Mouse (Mus musculus) small intestine, adult 2 months (tissue): ENCODE data around the gene Mt3. TPM values are rescaled to one million over a fixed set of nuclear protein-coding genes. Genes with fewer than 3 reads are reported as not detected.

Experiments used
- H3K27ac ChIP-seq: fragments of 200-500 bp; 2 replicates; pipeline ENCODE4 v1.5.1; 2012; ENCODE audit warnings: low read depth, low read length, control low read depth, inconsistent platforms; ENCODE audit not compliant: insufficient read depth
- H3K27me3 ChIP-seq: fragments of 200-500 bp; 2 replicates; pipeline ENCODE4 v1.6.1; 2012; ENCODE audit warnings: mild to moderate bottlenecking, moderate library complexity, low read length, inconsistent platforms; ENCODE audit not compliant: control insufficient read depth, insufficient read depth
- H3K36me3 ChIP-seq: fragments of 200-500 bp; 2 replicates; pipeline ENCODE4 v1.6.1; 2012; ENCODE audit warnings: mild to moderate bottlenecking, low read length, control low read depth, inconsistent platforms; ENCODE audit not compliant: control insufficient read depth, insufficient read depth
- H3K4me1 ChIP-seq: fragments of 200-500 bp; 2 replicates; pipeline ENCODE4 v1.6.1; 2012; ENCODE audit warnings: low read length, inconsistent platforms, mixed read lengths; ENCODE audit not compliant: control insufficient read depth, insufficient read depth, insufficient read length
- H3K4me3 ChIP-seq: fragments of 200-500 bp; 2 replicates; pipeline ENCODE4 v1.5.1; 2012; ENCODE audit warnings: low read depth, mild to moderate bottlenecking, control low read depth, inconsistent platforms, low read length, moderate library complexity
- CTCF ChIP-seq: fragments of 200-500 bp; IDR thresholded peaks from 2 replicates; pipeline ENCODE4 v1.5.1; 2012; ENCODE audit warnings: low read depth, mild to moderate bottlenecking, control low read depth, inconsistent platforms, low read length, moderate library complexity, mixed read lengths; ENCODE audit not compliant: insufficient replicate concordance, insufficient read length; ENCODE audit errors: extremely low read depth
- POLR2A ChIP-seq: fragments of 200-500 bp; IDR thresholded peaks from 2 replicates; pipeline ENCODE4 v1.6.1; 2012; ENCODE audit warnings: low read depth, mild to moderate bottlenecking, control low read depth, inconsistent platforms, low read length, moderate library complexity
- WGBS: fragments of 180-500 bp; shearing (Covaris S2); methylation state at CpG from one replicate; pipeline ENCODE4 v1.1.7; 2018; 5-methylcytosine and 5-hydroxymethylcytosine counted together
- polyA plus RNA-seq: library from polyadenylated mRNA; depleted of rRNA; stranded (reverse); fragments of >200 nt; gene quantifications from 2 replicates; pipeline ENCODE4 v1.2.3, GENCODE M21; 2012

Mt3 gene
- polyA plus RNA-seq, 1 experiment: 2.8 TPM

GRCm38 (mm10) chr8:94113972-94114371, 38.4 kb upstream of the Mt3 start:
- 61% methylated on average over 2 of the region's 2 CpGs for WGBS
- H3K36me3 ChIP-seq: no peaks in the 10 kb centered on the region

DNA sequence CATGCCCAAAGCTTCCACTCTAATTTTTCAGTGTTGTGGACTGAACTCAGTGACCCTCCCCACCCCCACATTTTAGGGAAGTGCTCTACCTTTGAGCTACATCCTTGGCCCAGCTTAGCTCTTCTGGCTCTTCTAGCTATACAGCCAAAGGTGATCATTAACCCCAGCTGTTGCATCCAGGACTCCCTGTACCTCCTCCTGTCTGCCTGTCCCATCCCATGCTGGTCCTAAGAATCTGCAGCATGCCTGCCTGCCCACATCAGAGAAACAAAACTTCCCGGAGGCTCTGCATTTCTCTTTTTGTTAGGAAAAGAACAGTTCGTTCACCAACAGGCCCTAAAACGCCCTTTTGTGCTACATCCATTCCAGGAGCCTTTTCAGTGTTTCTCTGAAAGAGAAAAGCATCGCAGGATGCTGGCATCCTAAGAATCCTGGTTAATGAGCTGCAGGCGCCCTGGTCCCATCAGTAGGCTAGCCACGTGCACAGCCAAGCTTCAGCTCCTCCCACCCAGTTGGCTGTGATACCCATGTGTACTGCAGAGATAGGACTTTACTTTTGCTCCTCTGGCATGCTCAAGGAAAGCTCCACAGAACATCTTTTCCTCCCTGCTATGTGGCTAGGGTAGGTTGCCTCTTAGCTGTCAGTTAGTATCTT, 33.5 kb upstream of the Mt3 start:
- Histone ChIP-seq H3K4me3 (no peak overlapping the region), H3K36me3 (no peaks in the 10 kb centered on the region), H3K27me3 (no peaks in the 10 kb centered on the region), H3K4me1 (no peaks in the 10 kb centered on the region), H3K27ac (no peak overlapping the region)
- TF ChIP-seq CTCF: no peak
- no peak for TF ChIP-seq POLR2A
- 16% methylated on average over 6 of the region's 6 CpGs for WGBS

More at GRCm38 (mm10) chr8:94113972-94114371, 38.4 kb upstream of the Mt3 start:
- Histone ChIP-seq H3K27ac (no peak overlapping the region), H3K4me3 (no peak overlapping the region), H3K4me1 (no peaks in the 10 kb centered on the region), H3K27me3 (no peaks in the 10 kb centered on the region)
- TF ChIP-seq POLR2A: no peak
- TF ChIP-seq CTCF: no peak

DNA sequence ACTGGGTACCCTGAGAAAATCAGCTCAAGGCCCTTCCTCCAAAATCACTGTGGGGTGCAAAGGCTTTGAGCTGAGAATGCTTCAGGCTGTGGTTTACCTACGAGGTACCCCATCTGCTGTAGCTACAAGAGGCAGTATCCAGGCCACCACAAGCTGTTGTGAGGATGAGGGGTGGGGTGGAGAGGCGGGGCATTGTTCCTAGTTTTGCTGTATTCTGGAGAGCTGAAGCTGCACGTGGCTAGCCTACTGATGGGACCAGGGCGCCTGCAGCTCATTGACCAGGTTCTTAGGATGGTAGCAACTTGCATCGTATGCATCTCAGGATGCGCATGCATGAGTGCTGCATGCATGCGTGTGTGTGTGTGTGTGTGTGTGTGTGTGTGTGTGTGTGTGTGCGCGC, 30.8 kb upstream of the Mt3 start:
- 79% methylated on average over 9 of the region's 9 CpGs for WGBS
- no peak for TF ChIP-seq POLR2A
- no peak for TF ChIP-seq CTCF
- Histone ChIP-seq H3K36me3 (no peaks in the 10 kb centered on the region), H3K4me3 (no peak overlapping the region), H3K27ac (no peak overlapping the region), H3K4me1 (no peaks in the 10 kb centered on the region), H3K27me3 (no peaks in the 10 kb centered on the region)

DNA sequence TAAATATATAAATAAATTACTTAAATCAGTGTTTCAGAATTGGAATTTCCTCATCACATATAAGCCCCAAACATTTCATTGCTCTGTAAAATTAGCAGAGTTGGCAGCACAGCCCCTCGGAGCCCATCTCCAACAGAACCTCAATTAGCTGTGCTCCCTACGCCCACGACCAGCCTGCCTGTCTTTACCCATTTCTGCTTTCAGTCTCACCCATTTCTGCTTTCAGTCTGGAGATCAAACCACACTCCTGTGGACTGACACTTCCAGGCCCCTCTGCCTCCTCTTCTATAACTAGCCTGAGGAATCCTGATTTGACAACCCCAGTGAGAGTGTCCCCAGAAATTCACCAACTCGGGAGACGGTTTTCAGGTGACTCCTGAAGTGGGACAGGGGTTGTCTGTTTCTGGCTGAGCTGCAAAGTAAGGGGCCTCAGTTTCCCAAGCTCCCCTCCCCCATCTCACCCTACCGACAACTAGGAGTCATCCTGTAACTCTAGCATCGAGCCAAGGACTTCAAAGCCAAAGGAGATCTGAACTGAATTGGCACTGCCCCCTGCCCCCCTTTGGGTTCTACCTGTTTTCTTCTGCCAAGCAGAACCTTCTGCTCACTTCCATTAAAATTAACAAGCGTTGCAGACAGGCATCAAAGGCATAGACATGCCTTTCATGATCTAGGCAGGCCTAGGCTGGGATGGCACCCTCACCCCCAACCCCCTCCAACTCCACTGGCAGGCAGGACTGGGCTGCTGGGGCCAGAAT, 29.5 kb upstream of the Mt3 start:
- no peaks in the 10 kb centered on the region for H3K36me3 ChIP-seq
- no peak overlapping the region for H3K4me3 ChIP-seq
- 52% methylated on average over 8 of the region's 8 CpGs for WGBS
- no peaks in the 10 kb centered on the region for H3K4me1 ChIP-seq
- TF ChIP-seq POLR2A: no peak
- no peak for TF ChIP-seq CTCF
- H3K27me3 ChIP-seq: no peaks in the 10 kb centered on the region
- no peak overlapping the region for H3K27ac ChIP-seq

DNA sequence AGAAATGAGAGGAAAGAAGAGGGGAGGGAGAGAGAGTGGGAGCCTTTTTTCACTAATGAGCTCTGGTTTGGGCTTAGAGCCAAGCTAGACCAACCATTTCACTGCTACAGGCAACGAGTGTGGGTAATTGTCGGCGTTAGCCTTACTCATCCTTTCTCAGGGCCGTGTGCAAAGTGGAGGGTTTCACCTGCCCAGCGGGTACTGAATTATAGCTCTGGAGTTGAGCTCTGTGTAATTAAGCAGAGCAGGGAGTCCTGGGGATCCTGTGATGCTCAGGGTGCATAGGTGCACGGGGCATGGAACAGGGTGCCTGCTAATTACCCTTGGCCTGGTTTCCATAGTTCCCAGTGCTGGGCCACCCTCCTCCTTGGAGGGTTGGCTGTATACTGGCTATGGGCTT, 24.7 kb upstream of the Mt3 start:
- 70% methylated on average over 6 of the region's 6 CpGs for WGBS
- TF ChIP-seq CTCF (no peak), POLR2A (no peak)

DNA sequence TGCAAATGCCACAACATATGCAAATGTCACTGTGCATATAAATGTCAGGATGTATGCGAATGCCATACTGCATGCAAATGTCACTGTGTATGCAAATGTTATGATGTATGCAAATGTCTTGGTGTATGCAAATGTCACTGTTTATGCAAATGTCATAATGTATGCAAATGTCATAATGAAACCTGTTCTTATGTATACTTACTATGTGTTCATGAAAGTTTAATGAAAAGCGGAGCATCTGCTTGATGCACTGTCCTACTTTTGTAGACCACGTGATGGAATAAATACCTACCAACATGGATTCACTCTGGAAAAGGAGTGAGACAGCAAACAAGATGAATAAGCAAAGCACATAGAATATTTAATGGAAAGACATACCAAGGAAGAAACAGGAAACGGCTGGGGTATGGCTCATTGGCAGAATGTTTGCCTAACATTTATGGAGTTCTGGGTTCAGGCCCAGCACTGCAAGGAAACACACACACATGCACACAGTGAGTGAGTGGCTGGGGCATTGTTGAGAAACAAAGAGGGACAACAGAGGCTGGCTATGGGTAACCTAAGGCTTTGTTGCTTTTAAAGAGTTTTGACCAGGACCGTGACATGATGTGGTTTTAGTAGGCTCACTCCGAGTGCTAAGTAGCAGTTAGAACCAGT, 23.1 kb upstream of the Mt3 start:
- 87% methylated on average over 6 of the region's 6 CpGs for WGBS
- Histone ChIP-seq H3K27ac (no peak overlapping the region), H3K4me1 (no peaks in the 10 kb centered on the region), H3K36me3 (no peaks in the 10 kb centered on the region), H3K27me3 (no peaks in the 10 kb centered on the region), H3K4me3 (no peak overlapping the region)
- TF ChIP-seq POLR2A: no peak
- TF ChIP-seq CTCF: no peak

More for the DNA sequence above, 24.7 kb upstream of the Mt3 start:
- no peaks in the 10 kb centered on the region for H3K4me1 ChIP-seq
- H3K27me3 ChIP-seq: no peaks in the 10 kb centered on the region
- no peak overlapping the region for H3K27ac ChIP-seq
- H3K36me3 ChIP-seq: no peaks in the 10 kb centered on the region
- no peak overlapping the region for H3K4me3 ChIP-seq

DNA sequence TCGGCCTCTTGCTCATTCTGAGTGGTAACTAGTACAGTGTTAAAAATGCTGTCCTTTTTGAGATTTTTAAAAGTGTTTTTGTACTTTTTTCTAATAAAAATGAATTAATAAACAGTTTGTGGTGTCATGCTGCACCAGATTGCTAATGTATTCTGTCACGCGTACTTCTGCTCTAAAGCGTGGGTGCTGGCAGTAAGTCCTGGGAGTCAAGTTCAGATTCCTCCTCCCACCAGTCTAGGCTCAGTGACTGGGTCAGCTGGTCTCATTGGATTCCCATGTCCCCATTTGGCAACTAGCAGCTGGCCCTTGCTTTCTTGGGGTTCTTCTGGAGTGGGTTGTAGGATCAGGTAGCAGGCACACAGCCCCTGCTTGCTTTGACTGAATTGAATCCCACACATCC, 22.3 kb upstream of the Mt3 start:
- TF ChIP-seq POLR2A (no peak), CTCF (no peak)
- H3K27ac ChIP-seq: no peak overlapping the region
- H3K4me3 ChIP-seq: no peak overlapping the region
- H3K4me1 ChIP-seq: no peaks in the 10 kb centered on the region
- H3K27me3 ChIP-seq: no peaks in the 10 kb centered on the region
- WGBS: 95% methylated on average over 4 of the region's 4 CpGs
- no peaks in the 10 kb centered on the region for H3K36me3 ChIP-seq
